Mouse (Mus musculus) lung, embryonic 14.5 days (tissue): Measurements from ENCODE around the gene Smyd2. TPM values are rescaled to one million over a fixed set of nuclear protein-coding genes. Genes with fewer than 3 reads are reported as not detected.
A peak's percentile ranks its signal among the peaks of the same experiment; 100 is the strongest.

Experiments used
- ATAC-seq: fragments of 200-750 bp; cut with Nextera tagmentation; 2 replicates; pipeline ENCODE4 v1.8.0; 2017; ENCODE audit warnings: mild to moderate bottlenecking, moderate TSS enrichment, moderate library complexity; ENCODE audit not compliant: insufficient read depth
- DNase-seq: peaks from one replicate; pipeline ENCODE4 v3.0.0-alpha.2; 2015
- H3K27ac ChIP-seq: fragments of 300-500 bp; sonication (generic); 2 replicates; pipeline ENCODE4 v1.5.1; 2014; ENCODE audit warnings: low read depth, mild to moderate bottlenecking, moderate library complexity
- H3K27me3 ChIP-seq: fragments of 300-500 bp; sonication (generic); 2 replicates; pipeline ENCODE4 v1.6.1; 2014; ENCODE audit warnings: low read length, control low read depth; ENCODE audit not compliant: insufficient read depth
- H3K36me3 ChIP-seq: fragments of 300-500 bp; sonication (generic); 2 replicates; pipeline ENCODE4 v1.6.1; 2014; ENCODE audit warnings: control low read depth; ENCODE audit not compliant: insufficient read depth
- H3K4me1 ChIP-seq: fragments of 300-500 bp; sonication (generic); 2 replicates; pipeline ENCODE4 v1.6.1; 2014; ENCODE audit warnings: antibody characterized with exemption, control low read depth; ENCODE audit not compliant: insufficient read depth
- H3K4me2 ChIP-seq: fragments of 300-500 bp; sonication (generic); 2 replicates; pipeline ENCODE4 v1.6.1; 2014; ENCODE audit warnings: mild to moderate bottlenecking
- H3K4me3 ChIP-seq: fragments of 300-500 bp; sonication (generic); 2 replicates; pipeline ENCODE4 v1.5.1; 2014; ENCODE audit warnings: low read depth, low read length
- H3K9ac ChIP-seq: fragments of 300-500 bp; sonication (generic); 2 replicates; pipeline ENCODE4 v1.6.1; 2014
- H3K9me3 ChIP-seq: fragments of 300-500 bp; sonication (generic); 2 replicates; pipeline ENCODE4 v1.6.1; 2016; ENCODE audit warnings: low read depth, low read length, control low read depth
- CTCF ChIP-seq: IDR thresholded peaks from 2 replicates; pipeline ENCODE4 v1.5.1; 2016; ENCODE audit warnings: antibody characterized with exemption, low read depth
- WGBS: fragments of 180-500 bp; shearing (Covaris S2); extraction: QIAGEN DNeasy Blood & Tissue Kit; methylation state at CpG from one replicate; pipeline ENCODE4 v1.1.7; 2014; 5-methylcytosine and 5-hydroxymethylcytosine counted together
- polyA plus RNA-seq: library from polyadenylated mRNA; unstranded; fragments of >200 nt; fragmentation: Nextera tagmentation; extraction: Ambion mirVana; gene quantifications from 2 replicates; pipeline ENCODE4 v1.2.1, GENCODE M21; 2014

Gene Smyd2
- polyA plus RNA-seq, 1 experiment from 2014 or later, result 115 TPM

DNA sequence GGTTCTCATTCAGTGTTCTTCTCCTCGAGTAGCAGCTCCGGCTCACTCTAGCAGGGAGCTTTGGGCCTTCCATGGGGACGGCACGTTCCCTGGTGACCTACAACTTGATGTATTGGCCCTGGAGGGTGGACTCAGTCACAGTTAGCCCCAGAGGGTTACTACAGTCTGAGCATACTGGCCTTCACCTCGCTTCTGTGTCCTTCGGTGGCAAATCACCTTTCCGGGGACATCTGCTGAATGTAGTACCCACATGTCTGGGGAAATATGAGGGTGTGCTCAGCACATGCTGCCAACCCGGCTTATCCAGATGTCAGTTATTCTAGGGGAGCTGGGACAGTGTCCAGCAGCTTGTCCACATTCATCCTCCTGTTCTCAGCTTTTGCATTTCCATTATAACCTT lies 48.6 kb downstream of the Smyd2 start:
- Histone ChIP-seq H3K9me3 (no peaks in the 10 kb centered on the region), H3K4me1 (no peaks in the 10 kb centered on the region; the same call in 1 of the 2 replicates), H3K9ac (no peak overlapping the region), H3K27me3 (no peaks in the 10 kb centered on the region), H3K4me3 (no peak overlapping the region), H3K27ac (no peak overlapping the region), H3K4me2 (no peak overlapping the region), H3K36me3 (peaks cover 15% of the 10 kb centered on the region; the same call in 1 of the 2 replicates)
- no peak for DNase-seq
- no peak for TF ChIP-seq CTCF
- ATAC-seq, result no peak
- 70% methylated on average over 8 of the region's 8 CpGs for WGBS

DNA sequence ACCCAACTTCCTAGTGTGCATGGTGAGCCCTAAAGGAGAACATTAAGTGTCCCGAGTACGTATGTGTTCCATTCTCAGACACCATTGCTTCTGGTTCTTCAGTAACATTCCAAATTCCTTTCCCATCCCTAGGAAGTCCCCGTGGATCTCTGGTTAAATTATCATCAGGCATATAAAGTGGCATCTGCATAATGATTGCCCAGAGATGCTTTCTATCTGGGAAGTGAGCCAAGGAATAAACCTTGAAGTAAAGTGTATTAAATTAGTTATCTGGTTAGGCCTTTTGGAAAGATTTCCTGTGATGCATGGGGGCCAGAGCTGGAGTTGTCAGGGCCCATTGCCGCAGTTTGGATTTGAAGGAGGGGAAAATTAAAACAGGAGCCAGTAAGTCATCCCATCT lies 50.1 kb downstream of the Smyd2 start:
- no peak overlapping the region for H3K9ac ChIP-seq
- no peak overlapping the region for H3K4me3 ChIP-seq
- H3K27me3 ChIP-seq, result no peaks in the 10 kb centered on the region
- no peak overlapping the region for H3K27ac ChIP-seq
- ATAC-seq, result no peak
- TF ChIP-seq CTCF, result no peak
- 68% methylated on average over 4 of the region's 4 CpGs for WGBS
- no peaks in the 10 kb centered on the region for H3K9me3 ChIP-seq
- peaks cover 11% of the 10 kb centered on the region for H3K4me1 ChIP-seq
- no peak overlapping the region for H3K4me2 ChIP-seq
- no peak for DNase-seq
- H3K36me3 ChIP-seq, result peaks cover 15% of the 10 kb centered on the region; the same call in 1 of the 2 replicates

DNA sequence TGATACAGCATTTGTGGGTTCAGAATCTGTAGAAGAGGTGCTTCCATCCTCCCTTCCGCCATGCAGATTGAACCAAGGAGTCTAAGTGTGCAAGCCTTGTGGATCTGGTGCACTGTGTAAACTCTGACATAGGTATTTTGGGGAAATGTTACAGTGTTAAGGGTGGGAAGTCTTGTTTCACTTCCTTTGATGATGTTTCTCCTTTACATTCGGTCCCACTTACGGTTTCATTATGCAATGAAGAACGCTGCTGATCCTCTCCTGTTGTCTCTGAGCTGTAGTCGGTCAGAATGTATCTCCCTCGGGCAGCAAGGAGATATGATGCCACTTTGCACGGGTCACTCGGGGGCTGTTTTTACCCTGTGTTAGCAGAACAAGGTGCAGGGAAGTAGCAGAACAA lies 50.5 kb downstream of the Smyd2 start:
- Histone ChIP-seq H3K4me1 (peaks cover 13% of the 10 kb centered on the region), H3K9ac (no peak overlapping the region)
- TF ChIP-seq CTCF, result no peak

DNA sequence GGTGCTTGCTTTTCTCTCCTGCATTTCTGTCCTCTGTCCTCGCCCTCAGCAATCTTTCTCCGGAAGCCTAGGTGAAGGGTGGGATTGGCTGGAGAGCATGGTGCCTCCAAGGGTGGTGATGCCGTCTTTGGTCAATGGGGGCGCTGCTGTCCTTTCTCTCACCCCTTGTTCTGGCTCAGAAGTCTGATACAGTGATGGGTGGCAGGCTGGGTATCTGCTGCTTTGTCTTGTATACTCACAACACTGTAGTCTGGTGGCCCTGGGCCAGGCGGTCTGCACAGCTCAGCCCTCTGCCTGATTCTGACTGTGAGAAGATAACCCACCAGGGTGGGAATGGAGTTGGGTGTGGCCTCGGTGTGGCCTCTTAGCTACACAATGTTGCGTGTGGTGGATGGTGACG lies 51.6 kb downstream of the Smyd2 start:
- H3K27ac ChIP-seq, result no peak overlapping the region
- DNase-seq (no peak), ATAC-seq (no peak)
- peaks cover 18% of the 10 kb centered on the region for H3K36me3 ChIP-seq
- 79% methylated on average over 8 of the region's 8 CpGs for WGBS
- H3K9me3 ChIP-seq, result no peaks in the 10 kb centered on the region
- no peaks in the 10 kb centered on the region for H3K27me3 ChIP-seq
- no peak overlapping the region for H3K4me3 ChIP-seq
- peaks cover 13% of the 10 kb centered on the region for H3K4me1 ChIP-seq
- H3K4me2 ChIP-seq, result no peak overlapping the region
- H3K9ac ChIP-seq, result no peak overlapping the region
- peak; percentile 37 for TF ChIP-seq CTCF

More for the DNA sequence above, 50.5 kb downstream of the Smyd2 start:
- H3K9me3 ChIP-seq, result no peaks in the 10 kb centered on the region
- WGBS, result 89% methylated on average over 8 of the region's 8 CpGs
- H3K27me3 ChIP-seq, result no peaks in the 10 kb centered on the region
- no peak overlapping the region for H3K4me2 ChIP-seq
- no peak overlapping the region for H3K4me3 ChIP-seq
- H3K36me3 ChIP-seq, result peaks cover 15% of the 10 kb centered on the region; the same call in 1 of the 2 replicates
- DNase-seq (no peak), ATAC-seq (no peak)
- H3K27ac ChIP-seq, result no peak overlapping the region

DNA sequence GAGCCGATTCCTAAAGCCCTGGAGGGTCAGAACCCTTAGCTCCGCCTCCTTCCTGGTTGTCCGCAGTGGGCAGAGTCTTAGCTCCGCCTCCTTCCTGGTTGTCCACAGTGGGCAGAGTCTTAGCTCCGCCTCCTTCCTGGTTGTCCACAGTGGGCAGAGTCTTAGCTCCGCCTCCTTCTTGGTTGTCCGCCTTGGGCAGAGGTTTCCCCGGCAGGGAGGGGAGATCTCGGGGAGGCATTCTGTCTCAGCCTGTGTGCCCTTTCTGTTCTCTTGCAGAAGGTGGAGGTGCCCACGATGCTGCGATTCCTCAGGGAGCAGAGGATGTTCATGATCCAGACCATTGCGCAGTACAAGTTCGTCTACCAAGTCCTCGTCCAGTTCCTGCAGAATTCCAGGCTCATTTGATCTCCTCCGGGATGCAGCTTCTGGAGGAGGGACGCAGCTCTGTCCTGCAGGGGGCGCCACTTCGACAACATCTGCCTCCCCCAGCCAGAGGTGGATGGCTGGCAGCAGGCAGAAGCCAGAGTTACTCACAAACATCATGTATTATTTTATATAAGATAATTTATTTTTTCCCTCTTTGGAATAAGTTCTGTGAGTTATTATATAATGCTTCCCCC lies 52.4 kb downstream of the Smyd2 start:
- H3K4me3 ChIP-seq, result no peak overlapping the region
- DNase-seq (no peak), ATAC-seq (no peak)
- peaks cover 20% of the 10 kb centered on the region for H3K36me3 ChIP-seq
- H3K9ac ChIP-seq, result no peak overlapping the region
- WGBS, result 88% methylated on average over 18 of the region's 18 CpGs
- peak; percentile 43 for TF ChIP-seq CTCF
- no peak overlapping the region for H3K4me2 ChIP-seq
- H3K27me3 ChIP-seq, result no peaks in the 10 kb centered on the region
- H3K27ac ChIP-seq, result no peak overlapping the region
- no peaks in the 10 kb centered on the region for H3K9me3 ChIP-seq
- H3K4me1 ChIP-seq, result peaks cover 13% of the 10 kb centered on the region

DNA sequence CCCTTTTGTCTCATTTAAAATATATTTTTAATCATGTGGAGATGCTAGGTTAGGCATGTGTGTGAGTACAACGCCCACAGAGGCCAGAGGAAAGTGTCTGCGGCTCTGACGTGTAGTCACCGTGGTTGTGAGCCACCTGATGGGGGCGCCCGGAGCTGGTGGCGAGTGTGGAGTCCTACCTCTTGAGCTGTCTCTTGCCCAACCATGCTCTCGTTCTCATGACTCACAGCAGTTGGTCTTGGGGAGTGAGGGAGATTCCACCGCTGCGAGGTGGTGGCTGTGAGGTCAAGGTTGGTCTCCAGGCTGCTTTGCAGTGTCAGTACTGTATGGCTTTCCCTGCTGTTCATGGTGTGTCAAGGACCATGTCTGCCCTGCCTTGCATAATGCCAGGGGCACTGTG lies 54.1 kb downstream of the Smyd2 start:
- H3K27ac ChIP-seq, result peak overlapping the region; percentile 86
- no peaks in the 10 kb centered on the region for H3K9me3 ChIP-seq
- H3K4me1 ChIP-seq, result peaks cover 13% of the 10 kb centered on the region
- ATAC-seq (no peak), DNase-seq (no peak)
- H3K4me3 ChIP-seq, result no peak overlapping the region
- 72% methylated on average over 10 of the region's 10 CpGs for WGBS
- peaks cover 30% of the 10 kb centered on the region for H3K36me3 ChIP-seq
- no peaks in the 10 kb centered on the region for H3K27me3 ChIP-seq
- no peak overlapping the region for H3K4me2 ChIP-seq
- no peak overlapping the region for H3K9ac ChIP-seq
- TF ChIP-seq CTCF, result peak; percentile 29; the same call in 1 of the 2 replicates

DNA sequence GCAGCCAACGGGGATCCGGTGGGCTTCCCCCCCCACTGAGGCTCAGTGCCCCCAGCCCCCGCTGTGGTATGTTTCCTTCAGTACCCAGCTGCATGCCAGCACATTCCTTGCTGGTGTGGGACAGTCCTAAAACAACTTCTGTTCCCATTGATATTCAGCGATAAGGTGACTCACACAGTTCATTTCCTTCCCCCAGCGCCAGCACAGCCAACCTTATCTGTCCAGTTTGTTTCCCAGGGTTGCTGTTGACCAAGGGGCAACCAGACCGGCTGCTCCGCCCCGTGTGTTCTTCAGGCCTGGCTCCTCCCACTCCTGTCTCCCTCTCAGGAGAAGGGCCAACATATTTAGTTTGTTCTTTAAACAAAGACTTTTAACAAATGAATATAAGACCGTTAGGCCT lies 54.7 kb downstream of the Smyd2 start:
- no peaks in the 10 kb centered on the region for H3K9me3 ChIP-seq
- ATAC-seq (peak; percentile 85), DNase-seq (peak; percentile 75)
- H3K4me2 ChIP-seq, result peak overlapping the region; percentile 39
- 17% methylated on average over 9 of the region's 9 CpGs for WGBS
- peak overlapping the region; percentile 86 for H3K27ac ChIP-seq
- H3K9ac ChIP-seq, result 0 out of 2 replicates have a peak overlapping the region, but pooled peaks have one; percentile 1
- no peaks in the 10 kb centered on the region for H3K27me3 ChIP-seq
- TF ChIP-seq CTCF, result no peak
- H3K4me3 ChIP-seq, result no peak overlapping the region
- H3K36me3 ChIP-seq, result peaks cover 30% of the 10 kb centered on the region
- H3K4me1 ChIP-seq, result peaks cover 13% of the 10 kb centered on the region
